Mouse (Mus musculus): Measurements from ENCODE around the gene Nsun5.

- no peak for TF ChIP-seq CHD2 (IDR thresholded peaks at IDR 0.05; ENCODE audit: low read depth, low read length)
- TF ChIP-seq HCFC1 (IDR thresholded peaks at IDR 0.05; ENCODE audit: borderline replicate concordance, insufficient read depth, low read length) = no peak
- no peak for TF ChIP-seq ZNF384 (IDR thresholded peaks at IDR 0.05; ENCODE audit: low read depth, low read length)
- no peak for TF ChIP-seq MAFK (IDR thresholded peaks at IDR 0.05; ENCODE audit: insufficient read depth, low read depth, low read length)
Observed at GRCm38 (mm10) chr5:135353564-135353963, 16.2 kb upstream of the Nsun5 start.

Data from ES-E14 (cell line).